Mouse (Mus musculus) hindbrain, embryonic 16.5 days (tissue): Measurements from ENCODE around the gene Auts2. TPM values are rescaled to one million over a fixed set of nuclear protein-coding genes. Genes with fewer than 3 reads are reported as not detected.
A peak's percentile ranks its signal among the peaks of the same experiment; 100 is the strongest.

Experiments used
- ATAC-seq: fragments of 200-750 bp; cut with Nextera tagmentation; 2 replicates; pipeline ENCODE4 v1.8.0; 2017; ENCODE audit warnings: moderate TSS enrichment, moderate library complexity
- H3K27ac ChIP-seq: fragments of 300-500 bp; sonication (generic); 2 replicates; pipeline ENCODE4 v1.5.1; 2014; ENCODE audit warnings: low read depth, mild to moderate bottlenecking, control low read depth, low read length, moderate library complexity
- H3K27me3 ChIP-seq: fragments of 300-500 bp; sonication (generic); replicated peaks from 2 replicates; pipeline ENCODE4 v1.6.1; 2014; ENCODE audit warnings: low read length; ENCODE audit not compliant: control insufficient read depth, insufficient read depth
- H3K36me3 ChIP-seq: fragments of 300-500 bp; sonication (generic); 2 replicates; pipeline ENCODE4 v1.6.1; 2014; ENCODE audit warnings: mild to moderate bottlenecking, low read length, moderate library complexity, mixed read lengths; ENCODE audit not compliant: control insufficient read depth, insufficient read depth
- H3K4me1 ChIP-seq: fragments of 300-500 bp; sonication (generic); 2 replicates; pipeline ENCODE4 v1.6.1; 2014; ENCODE audit warnings: low read depth, low read length; ENCODE audit not compliant: control insufficient read depth, insufficient read depth
- H3K4me2 ChIP-seq: fragments of 300-500 bp; sonication (generic); 2 replicates; pipeline ENCODE4 v1.6.1; 2014; ENCODE audit warnings: mild to moderate bottlenecking, low read length, control low read depth, moderate library complexity
- H3K4me3 ChIP-seq: fragments of 300-500 bp; sonication (generic); 2 replicates; pipeline ENCODE4 v1.5.1; 2014; ENCODE audit warnings: mild to moderate bottlenecking, low read length, control low read depth, moderate library complexity
- H3K9ac ChIP-seq: fragments of 300-500 bp; sonication (generic); 2 replicates; pipeline ENCODE4 v1.6.1; 2014; ENCODE audit warnings: low read depth, mild to moderate bottlenecking, control low read depth, low read length, moderate library complexity
- H3K9me3 ChIP-seq: fragments of 300-500 bp; sonication (generic); 2 replicates; pipeline ENCODE4 v1.6.1; 2014; ENCODE audit warnings: mild to moderate bottlenecking, low read length, moderate library complexity; ENCODE audit not compliant: control insufficient read depth
- WGBS: fragments of 180-500 bp; shearing (Covaris S2); extraction: QIAGEN DNeasy Blood & Tissue Kit; methylation state at CpG from one replicate; pipeline ENCODE4 v1.1.7; 2014; 5-methylcytosine and 5-hydroxymethylcytosine counted together
- polyA plus RNA-seq: library from polyadenylated mRNA; unstranded; fragments of >200 nt; fragmentation: Nextera tagmentation; extraction: Ambion mirVana; gene quantifications from 2 replicates; pipeline ENCODE4 v1.2.1, GENCODE M21; 2015

The Auts2 gene
- polyA plus RNA-seq, 1 experiment from 2014 or later, result 43.2 TPM

DNA sequence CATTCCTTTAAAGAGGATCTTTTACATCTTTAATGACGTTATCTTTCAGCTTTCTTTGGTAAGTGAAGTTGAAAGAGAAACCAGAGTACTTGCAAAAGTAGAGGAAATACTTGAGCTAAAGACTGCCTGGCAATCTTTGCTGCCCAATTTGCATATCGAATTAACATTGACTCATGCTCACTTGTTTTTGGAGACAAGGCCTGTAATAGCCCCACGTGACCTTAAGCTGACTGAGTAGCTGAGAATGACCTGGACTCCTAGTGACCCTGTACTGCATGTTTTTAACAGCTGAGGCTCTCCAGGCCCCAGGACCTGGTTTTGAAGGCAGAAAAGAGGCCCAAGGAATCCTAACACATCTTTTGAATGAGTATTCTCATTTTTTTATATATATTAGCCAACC, 259.4 kb downstream of the Auts2 start:
- Histone ChIP-seq H3K36me3 (no peaks in the 10 kb centered on the region), H3K4me3 (no peak overlapping the region), H3K4me2 (no peak overlapping the region), H3K27ac (no peak overlapping the region), H3K4me1 (no peaks in the 10 kb centered on the region; the same call in 1 of the 2 replicates), H3K9ac (no peak overlapping the region), H3K27me3 (no peaks in the 10 kb centered on the region), H3K9me3 (no peaks in the 10 kb centered on the region)
- ATAC-seq, result no peak
- 78% methylated on average over 3 of the region's 3 CpGs for WGBS

DNA sequence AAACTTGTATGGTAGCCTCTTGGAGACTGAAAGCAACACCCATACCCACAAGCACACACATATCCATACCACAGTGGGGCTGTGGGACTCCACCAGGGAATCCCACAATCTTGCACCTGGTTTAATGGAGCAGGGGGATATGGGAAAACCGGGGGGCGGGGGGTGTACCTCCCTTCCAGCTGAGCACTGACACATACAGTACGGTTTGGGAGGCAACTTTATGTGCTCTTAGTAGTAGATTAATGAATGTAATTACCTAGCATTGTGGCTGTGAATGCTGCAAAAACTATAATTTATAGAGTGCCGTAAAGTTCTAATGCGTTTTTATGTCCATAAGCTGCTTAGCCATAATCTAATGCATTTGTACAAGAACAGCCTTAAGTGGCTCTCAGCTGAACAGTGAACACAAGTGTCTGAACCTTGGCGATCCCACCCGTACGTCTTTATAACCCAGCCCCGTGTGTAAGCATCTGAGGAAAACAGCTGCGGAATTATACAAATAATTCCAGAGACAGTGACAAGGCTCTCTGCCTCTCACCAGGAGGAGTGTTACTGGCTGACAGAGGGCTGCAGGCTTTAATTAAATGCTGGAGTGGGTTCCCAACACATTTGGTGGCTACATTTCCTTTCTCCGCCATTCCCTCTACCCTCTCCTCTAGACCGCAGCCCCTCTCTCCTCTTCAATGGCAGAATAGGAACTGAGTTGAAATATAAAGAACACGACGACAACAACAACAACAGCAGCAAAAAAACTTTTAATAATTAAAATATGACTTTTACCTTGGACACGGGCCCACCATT, 268.8 kb downstream of the Auts2 start:
- WGBS, result 53% methylated on average over 15 of the region's 15 CpGs
- Histone ChIP-seq H3K36me3 (no peaks in the 10 kb centered on the region), H3K4me1 (peaks cover 9% of the 10 kb centered on the region), H3K4me2 (no peak overlapping the region), H3K27ac (no peak overlapping the region), H3K27me3 (no peaks in the 10 kb centered on the region), H3K4me3 (no peak overlapping the region), H3K9me3 (no peaks in the 10 kb centered on the region), H3K9ac (no peak overlapping the region)
- 0 out of 2 replicates have a peak, but pooled peaks have one; percentile 48 for ATAC-seq

DNA sequence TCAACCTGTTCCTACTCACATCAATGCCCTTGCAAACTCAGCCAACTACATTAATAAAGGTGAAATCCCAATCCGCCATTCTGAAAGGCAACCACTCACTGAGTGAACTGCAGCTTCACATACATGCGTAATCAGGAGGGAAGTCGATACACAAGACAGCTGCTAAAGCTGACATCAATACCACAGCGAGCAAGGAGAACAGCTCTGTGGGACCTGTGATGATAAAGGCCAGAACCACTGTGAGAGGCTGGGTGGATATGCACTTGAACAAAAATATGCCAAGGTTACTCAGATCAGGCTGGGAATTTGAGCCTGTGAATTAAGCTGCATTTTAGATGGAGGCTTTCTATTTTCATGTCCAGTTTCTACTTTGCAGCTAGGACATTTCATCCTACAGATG, 271.0 kb downstream of the Auts2 start:
- Histone ChIP-seq H3K4me1 (peaks cover 9% of the 10 kb centered on the region), H3K4me2 (no peak overlapping the region), H3K36me3 (no peaks in the 10 kb centered on the region), H3K27ac (no peak overlapping the region), H3K4me3 (no peak overlapping the region), H3K9ac (no peak overlapping the region), H3K27me3 (no peaks in the 10 kb centered on the region), H3K9me3 (no peaks in the 10 kb centered on the region)
- no peak for ATAC-seq
- 82% methylated on average over 4 of the region's 4 CpGs for WGBS

DNA sequence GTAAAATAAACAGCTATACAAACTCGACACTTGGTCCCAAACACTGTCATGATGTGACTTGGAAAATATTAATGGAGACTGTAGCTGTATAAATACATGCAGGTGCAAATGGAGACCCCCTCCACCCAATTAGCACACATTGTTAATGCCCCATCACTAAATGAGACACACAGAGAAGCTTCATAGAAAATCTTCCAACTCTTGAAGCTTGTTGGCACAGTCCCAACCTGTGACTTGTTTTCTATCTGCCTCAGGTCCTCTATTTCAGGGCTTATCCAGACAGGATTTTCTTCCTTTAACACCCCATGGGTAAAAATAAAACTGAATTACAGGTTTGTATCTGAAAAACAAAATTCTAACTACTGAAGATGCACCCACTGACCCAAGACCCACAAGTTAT, 272.2 kb downstream of the Auts2 start:
- Histone ChIP-seq H3K9me3 (no peaks in the 10 kb centered on the region), H3K4me1 (peaks cover 9% of the 10 kb centered on the region), H3K9ac (no peak overlapping the region), H3K27ac (no peak overlapping the region), H3K4me2 (no peak overlapping the region), H3K27me3 (no peaks in the 10 kb centered on the region), H3K4me3 (no peak overlapping the region), H3K36me3 (no peaks in the 10 kb centered on the region)
- no peak for ATAC-seq
- 86% methylated on average over 1 of the region's 1 CpGs for WGBS

DNA sequence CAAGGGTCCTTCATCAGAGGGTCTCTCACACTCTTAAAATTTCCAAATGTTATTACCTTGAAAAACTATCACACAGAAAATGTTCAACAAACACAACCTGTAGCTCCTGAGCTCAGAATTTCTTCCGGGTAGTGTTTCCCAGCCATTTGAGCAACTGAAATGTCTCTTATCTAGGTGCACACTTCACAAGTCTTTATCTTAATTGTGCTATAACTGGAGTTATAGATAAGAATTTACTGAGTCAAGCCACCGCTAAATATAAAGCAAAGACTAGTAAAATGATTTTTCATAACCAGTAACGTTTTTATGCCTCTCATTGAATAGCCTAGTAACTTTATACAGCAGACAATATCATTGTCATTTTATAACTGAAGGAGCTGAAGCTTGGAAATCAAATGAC, 273.1 kb downstream of the Auts2 start:
- no peak for ATAC-seq
- Histone ChIP-seq H3K36me3 (no peaks in the 10 kb centered on the region), H3K4me2 (no peak overlapping the region), H3K9ac (no peak overlapping the region), H3K9me3 (no peaks in the 10 kb centered on the region), H3K27me3 (no peaks in the 10 kb centered on the region), H3K27ac (no peak overlapping the region), H3K4me1 (peaks cover 9% of the 10 kb centered on the region), H3K4me3 (no peak overlapping the region)
- WGBS, result 93% methylated on average over 3 of the region's 3 CpGs

DNA sequence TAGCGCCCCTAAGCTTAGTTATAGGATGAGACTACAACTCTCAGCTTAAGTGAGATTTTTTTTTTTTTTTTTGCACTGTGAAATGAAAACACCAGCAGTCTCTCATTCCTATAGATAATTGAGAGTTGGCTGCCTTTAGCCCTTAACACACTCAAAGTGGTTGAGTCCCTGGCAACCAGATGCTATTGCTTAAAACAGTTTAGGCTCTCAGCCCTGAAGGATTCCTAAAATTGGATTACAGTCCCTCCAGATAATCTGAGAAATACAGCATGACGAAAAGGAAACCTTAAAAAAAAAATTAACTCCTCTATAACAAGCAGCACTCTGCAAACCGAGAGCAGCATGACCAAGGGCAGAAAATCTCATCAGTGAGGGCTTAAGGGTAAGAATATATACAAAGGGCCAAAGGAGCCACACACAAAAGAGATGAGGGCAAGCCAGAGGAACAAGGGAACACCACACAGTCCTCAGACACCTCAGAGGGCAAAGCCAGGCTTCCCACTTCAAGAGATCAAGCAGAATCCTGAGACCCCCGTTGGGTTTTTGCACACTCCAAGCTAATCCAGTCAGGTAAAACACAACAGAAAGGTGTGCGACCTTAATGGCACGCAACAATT, 274.7 kb downstream of the Auts2 start:
- H3K9me3 ChIP-seq, result no peaks in the 10 kb centered on the region
- no peaks in the 10 kb centered on the region for H3K27me3 ChIP-seq
- WGBS, result 72% methylated on average over 6 of the region's 6 CpGs
- no peaks in the 10 kb centered on the region for H3K36me3 ChIP-seq
- no peak for ATAC-seq
- H3K9ac ChIP-seq, result no peak overlapping the region
- H3K4me2 ChIP-seq, result no peak overlapping the region
- H3K27ac ChIP-seq, result no peak overlapping the region
- no peak overlapping the region for H3K4me3 ChIP-seq
- peaks cover 3% of the 10 kb centered on the region for H3K4me1 ChIP-seq

DNA sequence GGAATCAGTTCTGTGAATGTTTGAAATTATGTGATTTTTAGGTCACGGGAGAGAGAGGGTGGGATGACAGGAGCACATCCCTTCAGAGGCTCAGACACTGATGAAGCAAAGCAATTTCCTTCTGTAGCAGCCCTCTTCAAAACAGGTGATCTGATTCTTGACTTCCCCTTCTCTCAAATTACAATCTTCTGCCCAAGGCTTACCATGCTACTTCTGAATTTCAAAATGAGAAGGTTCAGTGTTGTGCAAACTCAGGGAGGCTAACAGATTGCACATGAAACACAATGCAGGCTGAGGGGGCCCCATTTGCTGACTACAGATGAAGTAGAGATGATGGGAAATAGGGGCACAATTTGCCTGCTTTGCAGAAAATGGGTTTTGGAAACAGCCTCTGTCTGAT, 278.1 kb downstream of the Auts2 start:
- Histone ChIP-seq H3K36me3 (no peaks in the 10 kb centered on the region), H3K27me3 (no peaks in the 10 kb centered on the region), H3K4me1 (peaks cover 3% of the 10 kb centered on the region), H3K27ac (no peak overlapping the region), H3K4me2 (no peak overlapping the region), H3K9me3 (no peaks in the 10 kb centered on the region), H3K4me3 (no peak overlapping the region), H3K9ac (no peak overlapping the region)
- no peak for ATAC-seq
- WGBS, result 35% methylated on average over 1 of the region's 1 CpGs

DNA sequence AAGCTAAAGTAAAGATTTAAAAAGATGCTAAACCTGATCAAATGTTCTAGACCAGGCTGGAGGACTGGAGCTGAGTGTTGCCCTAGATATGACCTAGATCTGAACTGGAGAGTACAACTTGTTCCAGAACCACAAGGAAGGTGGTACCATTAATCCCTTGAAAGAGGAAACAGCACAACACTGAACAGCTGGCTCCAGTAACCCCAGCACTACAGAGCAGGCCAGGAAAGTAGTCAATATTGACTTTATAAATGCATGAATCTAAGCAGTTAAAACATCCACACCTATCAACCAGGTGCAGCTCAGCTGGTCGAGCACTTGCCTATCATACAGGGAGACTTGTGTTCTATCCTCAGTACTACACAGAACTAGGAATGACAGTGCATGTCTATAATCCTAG, 281.4 kb downstream of the Auts2 start:
- 90% methylated on average over 1 of the region's 1 CpGs for WGBS
- no peaks in the 10 kb centered on the region for H3K27me3 ChIP-seq
- H3K9me3 ChIP-seq, result no peaks in the 10 kb centered on the region
- no peak overlapping the region for H3K27ac ChIP-seq
- no peak overlapping the region for H3K4me3 ChIP-seq
- no peak overlapping the region for H3K4me2 ChIP-seq
- ATAC-seq, result no peak
- no peak overlapping the region for H3K9ac ChIP-seq
- no peaks in the 10 kb centered on the region for H3K36me3 ChIP-seq
- H3K4me1 ChIP-seq, result peaks cover 3% of the 10 kb centered on the region

DNA sequence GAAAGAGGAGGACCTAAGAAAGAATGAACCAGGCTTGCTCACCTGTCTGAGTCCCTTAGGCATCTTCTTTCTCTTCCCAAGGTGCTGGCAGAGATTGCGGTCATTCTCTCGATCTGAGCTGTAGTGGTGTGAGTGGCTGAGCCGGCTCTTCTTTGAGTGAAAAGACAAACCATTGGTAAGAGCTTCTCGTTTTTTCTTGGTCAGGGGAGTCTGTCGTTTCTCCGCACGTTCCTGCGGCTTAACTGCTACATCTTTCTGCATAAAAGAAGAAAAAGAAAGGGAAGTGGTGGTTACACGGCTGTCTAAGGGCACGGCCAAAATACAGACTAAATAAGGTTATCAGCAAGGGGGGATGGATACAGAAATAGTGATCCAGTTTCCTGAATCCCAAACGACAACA, 284.3 kb downstream of the Auts2 start:
- Histone ChIP-seq H3K36me3 (no peaks in the 10 kb centered on the region), H3K4me1 (peaks cover under 1% of the 10 kb centered on the region; the same call in 1 of the 2 replicates), H3K9ac (no peak overlapping the region), H3K27me3 (no peaks in the 10 kb centered on the region), H3K4me2 (no peak overlapping the region), H3K27ac (no peak overlapping the region), H3K9me3 (no peaks in the 10 kb centered on the region), H3K4me3 (no peak overlapping the region)
- 95% methylated on average over 11 of the region's 11 CpGs for WGBS
- no peak for ATAC-seq
